Mouse (Mus musculus): ENCODE measurements at regions not wholly inside any gene's neighbourhood (a gene's known extent, or its start where the extent isn't known, plus 50 kb on each side); places are given as distances from the start of the nearest gene placed in this dataset.

DNA sequence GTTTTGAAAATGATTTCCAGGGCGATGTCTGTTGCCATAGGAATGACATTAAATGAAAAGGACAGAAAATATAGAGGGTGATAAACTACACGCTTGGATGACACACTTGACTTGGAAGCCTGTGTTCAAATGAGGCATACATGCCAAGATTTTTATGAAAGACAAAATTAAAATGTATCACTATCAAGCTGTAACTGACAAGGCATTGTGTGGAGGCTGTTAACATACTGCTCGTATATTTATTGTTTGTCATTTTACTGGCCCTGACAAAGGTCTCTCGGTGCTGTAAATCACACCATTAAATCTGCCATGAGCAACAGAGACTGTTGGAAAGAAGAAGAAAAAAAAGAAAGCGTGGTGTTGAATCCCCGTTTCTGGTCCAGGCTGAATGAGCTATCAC, 395.3 kb upstream of the Sall1 start:
- no peak for DNase-seq (ENCODE audit: low spot score in 2 of 2)

DNA sequence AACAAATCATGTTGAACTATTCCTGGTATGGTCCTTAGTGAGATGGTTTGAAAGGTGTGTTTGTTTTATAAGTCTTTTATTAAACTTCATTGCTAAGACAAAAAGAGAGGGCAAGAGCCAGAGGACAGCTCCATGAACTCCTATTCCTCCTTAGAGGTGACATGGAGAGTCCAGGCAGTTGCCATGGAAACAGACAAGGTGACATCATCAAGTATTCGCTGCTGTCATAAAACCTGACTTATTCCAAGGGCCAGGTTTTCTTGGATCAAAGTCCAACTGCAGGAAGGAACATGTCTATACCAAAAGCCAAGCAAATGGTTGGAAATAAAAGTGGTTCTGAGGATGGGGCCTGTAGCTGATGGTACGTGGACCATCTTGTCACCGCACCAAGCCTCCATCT, 383.0 kb upstream of the Sall1 start:
- no peak for DNase-seq (ENCODE audit: low spot score in 2 of 2)

DNA sequence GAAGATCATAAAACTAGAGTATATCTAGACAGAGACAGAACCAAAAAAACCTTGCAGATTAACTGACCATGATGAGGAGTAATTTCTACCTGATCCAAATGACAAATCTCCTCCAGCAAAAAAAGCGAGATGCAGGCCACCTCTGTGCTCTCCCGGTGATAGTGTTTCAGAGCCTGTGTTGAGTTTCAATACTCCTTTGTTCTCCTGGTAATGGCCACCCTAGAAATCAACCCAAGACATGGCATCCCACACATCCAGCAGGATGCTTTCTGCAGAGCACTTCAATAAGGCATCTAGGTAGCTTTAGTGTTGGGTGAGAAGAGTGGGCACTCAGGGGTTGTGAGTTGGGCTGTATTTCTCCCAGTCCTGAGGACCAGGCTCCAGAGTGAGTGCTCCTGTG, 371.3 kb upstream of the Sall1 start:
- DNase-seq (ENCODE audit: low spot score in 2 of 2), result no peak

DNA sequence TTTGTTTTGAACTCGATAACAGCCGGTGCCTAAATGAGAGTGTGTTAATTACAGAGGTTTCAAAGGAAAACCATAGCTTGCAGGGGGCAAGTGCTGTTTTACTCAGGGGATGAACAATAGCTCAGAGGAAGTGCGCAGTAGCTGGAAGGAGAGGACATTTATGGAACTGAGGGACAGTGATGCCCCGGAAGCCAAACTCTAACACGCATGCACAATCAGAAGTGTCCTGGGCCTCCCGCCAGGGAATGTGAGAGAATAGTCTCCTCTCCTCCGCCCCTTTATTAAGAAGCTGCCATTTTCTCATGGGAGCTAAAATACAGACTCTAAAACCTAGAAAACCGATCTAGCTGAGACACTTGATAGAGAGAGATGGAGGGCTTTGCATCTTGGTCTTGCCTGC, 368.5 kb upstream of the Sall1 start:
- DNase-seq (ENCODE audit: low spot score in 2 of 2), result no peak

- DNase-seq (ENCODE audit: low spot score in 2 of 2), result no peak
Observed at GRCm38 (mm10) chr8:89412046-89412445, 368.1 kb upstream of the Sall1 start.

DNA sequence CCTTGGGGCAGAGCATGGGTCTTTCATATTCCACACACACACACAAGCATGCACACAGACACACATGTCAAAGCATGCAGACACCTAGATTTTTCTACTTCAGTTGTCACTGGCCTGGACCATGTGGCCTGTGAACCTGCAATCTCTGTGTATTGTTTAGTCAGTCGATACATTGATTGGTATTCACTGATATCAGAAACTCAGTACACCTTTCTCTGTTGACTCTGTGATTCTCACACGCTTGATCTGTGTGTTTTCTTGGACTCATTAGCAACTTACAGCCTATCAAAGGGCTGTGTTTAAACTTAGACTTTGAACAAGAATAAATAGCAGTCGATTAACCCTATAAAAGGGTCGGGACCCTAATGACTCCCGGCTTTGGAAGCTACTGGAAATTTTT, 362.7 kb upstream of the Sall1 start:
- no peak for DNase-seq (ENCODE audit: low spot score in 2 of 2)

GRCm38 (mm10) chr8:89404287-89404686, 360.3 kb upstream of the Sall1 start:
- DNase-seq (ENCODE audit: low spot score in 2 of 2), result no peak

DNA sequence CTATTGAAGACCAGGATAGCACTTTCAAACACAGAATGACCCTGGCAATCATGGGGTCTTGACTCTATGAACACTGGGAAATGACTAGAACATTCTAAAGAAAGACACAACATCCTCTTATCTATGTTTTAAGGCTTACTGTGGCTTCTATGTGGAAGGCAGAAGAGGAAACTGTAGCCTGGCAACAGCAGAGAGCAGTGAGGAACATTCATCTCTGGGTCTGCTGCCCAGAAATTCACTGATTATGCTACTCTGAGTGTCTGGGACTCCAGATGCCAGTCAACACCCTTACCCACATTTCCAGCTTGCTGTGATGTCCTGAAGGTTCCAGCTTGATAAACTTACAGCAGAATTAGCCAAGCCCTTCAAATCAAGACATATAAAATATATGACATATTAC, 352.7 kb upstream of the Sall1 start:
- no peak for DNase-seq (ENCODE audit: low spot score in 2 of 2)

- DNase-seq (ENCODE audit: low spot score in 2 of 2), result no peak
Observed at GRCm38 (mm10) chr8:89392749-89393148, 348.8 kb upstream of the Sall1 start.

- DNase-seq (ENCODE audit: low spot score in 2 of 2), result no peak
Observed at GRCm38 (mm10) chr8:89388761-89389160, 344.8 kb upstream of the Sall1 start.

DNA sequence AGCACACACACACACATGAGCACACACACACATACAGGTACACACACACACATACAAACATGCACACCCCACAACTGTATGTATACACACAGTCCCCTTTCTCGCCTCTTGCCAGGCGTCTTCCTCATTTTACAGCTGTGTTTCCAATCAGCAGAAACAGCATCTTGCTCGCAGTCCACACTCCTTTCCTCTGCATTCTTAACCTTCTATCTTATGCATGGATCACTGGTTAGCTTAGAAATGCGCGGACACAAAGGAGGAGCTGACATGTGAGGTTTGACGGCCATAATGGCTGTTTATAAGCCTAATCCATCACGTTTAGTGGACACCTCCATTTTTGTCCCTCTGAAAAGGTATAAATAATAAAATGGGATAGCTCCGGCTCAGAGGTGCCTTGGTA, 343.3 kb upstream of the Sall1 start:
- DNase-seq (ENCODE audit: low spot score in 2 of 2), result no peak

DNA sequence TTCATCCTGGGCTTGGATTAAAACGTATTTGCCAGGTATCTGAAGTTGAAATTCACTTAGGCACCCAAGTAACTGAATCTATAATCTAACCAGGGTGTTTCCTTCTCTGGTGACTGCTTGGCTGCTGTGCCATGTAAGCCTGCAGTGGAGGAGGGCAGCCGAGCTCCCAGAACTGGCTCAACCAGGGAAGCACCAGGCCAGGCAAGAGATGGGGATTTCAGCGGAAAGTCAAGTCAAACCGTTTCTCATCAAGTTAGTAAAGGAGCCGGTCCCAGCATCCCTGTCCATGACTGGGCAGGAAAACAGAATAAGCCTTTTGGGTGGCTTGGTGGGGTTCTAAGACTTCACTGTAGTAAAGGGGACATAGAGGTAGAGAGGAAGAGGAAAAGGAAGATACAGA, 341.1 kb upstream of the Sall1 start:
- no peak for DNase-seq (ENCODE audit: low spot score in 2 of 2)

DNA sequence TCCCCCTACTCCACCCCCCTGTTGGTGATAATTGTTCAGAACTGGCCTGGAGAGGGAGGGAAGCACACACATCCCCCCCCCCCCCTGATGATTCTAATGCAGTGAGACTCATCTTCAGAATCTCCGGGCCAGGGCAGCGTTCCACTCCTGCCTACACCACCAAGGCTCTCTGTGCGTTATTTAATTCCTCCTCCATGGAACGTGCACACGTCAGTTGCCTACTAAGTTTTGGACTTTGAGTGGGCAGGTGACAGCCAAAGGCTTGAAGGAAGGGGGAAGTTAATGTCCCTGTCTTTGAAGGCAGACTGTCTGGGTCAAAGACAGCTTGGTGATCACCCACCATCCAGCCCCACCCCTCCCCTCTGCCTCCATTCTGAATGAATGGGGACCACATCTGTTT, 339.8 kb upstream of the Sall1 start:
- no peak for DNase-seq (ENCODE audit: low spot score in 2 of 2)

DNA sequence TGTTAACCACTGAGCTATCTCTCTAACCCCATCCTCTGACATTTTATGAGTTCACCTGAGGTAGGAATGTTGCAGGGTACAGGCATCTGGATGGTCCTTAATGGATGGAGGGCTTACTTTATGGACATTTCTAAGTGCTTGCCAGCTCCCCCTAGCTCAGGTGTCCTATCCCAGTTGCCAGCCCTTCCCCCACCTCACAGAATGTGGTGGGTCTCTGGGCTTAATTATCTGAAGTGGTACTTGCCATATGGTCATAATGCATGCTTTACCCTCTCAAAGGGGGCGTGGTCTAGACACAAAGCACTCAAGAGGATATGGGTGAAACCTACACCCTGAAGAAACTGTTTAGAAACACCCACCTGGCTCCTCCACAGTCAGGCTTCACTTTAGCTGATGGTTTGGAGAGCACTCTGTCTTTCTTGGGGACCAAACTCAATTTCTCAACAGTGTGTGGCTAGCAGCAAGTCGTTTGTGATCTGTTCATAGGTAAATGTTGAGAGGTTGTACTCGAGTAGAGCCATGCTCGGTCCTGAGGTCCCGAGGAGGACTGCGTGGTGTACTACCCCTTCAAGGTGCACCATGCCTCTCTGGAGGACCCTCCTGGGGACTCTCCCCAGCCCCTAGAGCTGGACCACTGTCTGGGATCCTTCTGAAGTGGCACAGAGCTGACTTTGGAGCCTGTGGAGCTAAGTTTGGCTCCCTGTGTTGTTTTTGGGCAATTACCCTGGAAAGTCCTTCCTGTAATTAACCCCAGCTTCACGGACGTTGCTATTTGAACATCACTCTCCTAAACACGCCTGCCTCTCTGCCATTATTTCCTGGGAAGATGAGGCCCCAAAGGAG, 338.8 kb upstream of the Sall1 start:
- no peak for DNase-seq (ENCODE audit: low spot score in 2 of 2)

GRCm38 (mm10) chr8:89380436-89380835, 336.5 kb upstream of the Sall1 start:
- DNase-seq (ENCODE audit: low spot score in 2 of 2), result no peak

DNA sequence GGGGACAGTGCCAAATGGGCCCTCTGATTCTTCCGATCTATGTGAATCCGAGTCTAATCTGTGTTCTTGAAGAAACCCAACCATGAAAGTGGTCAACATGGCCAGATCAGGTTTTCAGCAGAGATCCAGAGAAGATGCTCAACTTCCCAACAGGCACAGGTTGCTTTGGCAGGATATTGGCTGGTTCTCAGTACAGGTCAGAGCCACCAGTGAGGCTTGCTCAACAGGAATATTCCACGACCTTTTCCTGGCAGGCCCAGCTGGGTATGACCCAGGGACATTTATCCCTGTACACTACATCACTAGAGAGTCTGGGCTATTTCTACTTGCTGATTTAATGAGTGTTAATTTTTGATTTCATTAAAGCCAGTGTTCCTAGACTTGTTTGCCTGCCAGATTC, 328.8 kb upstream of the Sall1 start:
- DNase-seq (ENCODE audit: low spot score in 2 of 2), result no peak

DNA sequence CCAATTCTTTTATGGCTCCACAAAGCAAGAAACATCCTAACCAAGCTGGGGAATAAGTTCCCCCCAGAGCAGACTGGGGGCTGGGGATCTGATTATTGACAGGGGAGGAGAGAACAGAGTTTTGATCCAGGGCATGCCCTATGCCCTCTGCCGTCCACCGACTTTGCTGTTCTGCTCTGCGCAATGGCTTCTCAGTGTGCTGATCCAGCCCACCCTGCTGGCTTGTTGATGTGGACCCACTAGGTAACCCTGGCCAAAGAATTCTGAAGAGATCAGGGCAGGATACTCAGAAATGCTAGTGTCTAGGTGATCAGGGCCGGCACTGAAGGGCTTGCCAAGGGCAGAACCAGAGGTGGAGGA, 327.8 kb upstream of the Sall1 start:
- no peak for DNase-seq (ENCODE audit: low spot score in 2 of 2)

- no peak for DNase-seq (ENCODE audit: low spot score in 2 of 2)
Observed at GRCm38 (mm10) chr8:89370816-89371772, 327.1 kb upstream of the Sall1 start.

DNA sequence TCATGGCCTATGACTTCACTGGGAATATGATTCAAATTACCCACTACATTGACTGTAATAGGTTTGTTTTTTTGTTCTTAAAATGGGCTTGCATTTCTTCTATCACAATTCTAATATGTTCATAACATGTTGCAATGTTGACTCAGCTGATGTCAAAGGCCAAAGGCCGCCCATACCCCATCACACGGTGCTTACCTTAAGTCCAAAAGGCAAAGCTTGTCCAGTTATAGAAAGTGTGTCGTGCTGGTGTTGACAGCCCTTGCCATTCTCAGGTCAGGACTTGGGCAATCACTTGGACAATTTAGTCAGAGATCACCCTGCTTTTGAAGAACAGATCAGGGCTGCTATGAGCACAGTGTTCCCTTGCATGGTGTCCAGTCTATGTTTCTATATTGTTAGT, 321.5 kb upstream of the Sall1 start:
- no peak for DNase-seq (ENCODE audit: low spot score in 2 of 2)

DNA sequence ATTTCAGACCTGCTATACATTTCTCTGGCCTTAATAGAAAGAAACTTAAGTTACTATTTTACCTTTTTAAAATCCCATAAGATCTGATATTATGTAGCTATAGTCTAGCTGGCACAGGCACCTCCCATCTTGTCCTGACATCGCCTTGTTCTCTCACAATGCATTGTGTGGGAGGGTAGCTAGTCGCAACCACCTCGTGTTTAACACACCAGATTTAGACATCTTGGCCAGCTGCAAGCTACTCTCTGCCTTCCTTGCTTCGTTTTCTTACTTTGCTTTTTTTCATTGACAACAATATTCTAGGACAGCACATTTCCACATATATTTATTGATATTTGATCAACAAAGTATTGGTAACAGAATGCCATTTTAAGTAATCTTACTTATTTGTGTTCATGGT, 314.4 kb upstream of the Sall1 start:
- DNase-seq (ENCODE audit: low spot score in 2 of 2), result no peak

GRCm38 (mm10) chr8:89345547-89345946, 301.6 kb upstream of the Sall1 start:
- DNase-seq (ENCODE audit: low spot score in 2 of 2), result no peak

- DNase-seq (ENCODE audit: low spot score in 2 of 2), result no peak
Observed at GRCm38 (mm10) chr8:89341686-89342085, 297.7 kb upstream of the Sall1 start.

- no peak for DNase-seq (ENCODE audit: low spot score in 2 of 2)
Observed at GRCm38 (mm10) chr8:89335416-89335815, 291.5 kb upstream of the Sall1 start.
